Mouse (Mus musculus): ENCODE data around the gene Fcrl5.

- TF ChIP-seq CTCF (IDR thresholded peaks at IDR 0.05; ENCODE audit: borderline replicate concordance, insufficient read depth, low read depth, low read length), result no peak
- no peak for TF ChIP-seq POLR2A (IDR thresholded peaks at IDR 0.05; ENCODE audit: borderline replicate concordance, insufficient read depth, low read length)
Measured at GRCm38 (mm10) chr3:87549908-87550307, 114.3 kb downstream of the Fcrl5 start.
